Mouse (Mus musculus) cerebellum, postnatal 4 days (tissue): ENCODE results near the gene Vmn1r207-ps.
"Not testable (repeated sequence)": the region's sequence is repeated elsewhere in the genome, so short reads cannot be mapped to it uniquely, and the experiment has no call there.

Experiments used
- DNase-seq, 2 experiments: peaks; one replicate each; pipeline ENCODE4 v3.0.0; 2022; ENCODE audit warnings: low spot score in 2 of 2, mixed read lengths in 1 of 2

The Vmn1r207-ps gene

DNA sequence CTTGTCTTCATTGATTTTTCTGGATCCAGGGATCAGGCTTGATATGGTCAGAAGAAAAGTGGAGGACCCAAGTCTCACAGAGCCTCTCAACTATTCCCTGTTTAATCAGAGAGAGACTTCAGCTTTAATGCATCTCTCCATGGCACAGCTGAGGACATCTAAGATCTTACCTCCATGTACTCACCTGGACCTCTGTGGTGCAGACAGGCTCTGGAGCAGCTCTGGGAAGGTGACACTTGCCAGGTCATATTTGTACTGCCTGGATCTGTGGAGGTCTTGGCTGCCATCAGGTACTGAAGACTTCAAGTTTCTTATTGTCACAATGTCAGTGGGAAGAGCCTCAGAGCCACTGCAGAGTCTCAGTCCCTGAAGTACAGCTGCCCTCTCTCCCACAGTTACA, at the start of gene Vmn1r207-ps:
Vmn1r207-ps (minus strand) TSS at position 101 of the 400 bp plus-strand sequence.
- DNase-seq = not testable (repeated sequence)

DNA sequence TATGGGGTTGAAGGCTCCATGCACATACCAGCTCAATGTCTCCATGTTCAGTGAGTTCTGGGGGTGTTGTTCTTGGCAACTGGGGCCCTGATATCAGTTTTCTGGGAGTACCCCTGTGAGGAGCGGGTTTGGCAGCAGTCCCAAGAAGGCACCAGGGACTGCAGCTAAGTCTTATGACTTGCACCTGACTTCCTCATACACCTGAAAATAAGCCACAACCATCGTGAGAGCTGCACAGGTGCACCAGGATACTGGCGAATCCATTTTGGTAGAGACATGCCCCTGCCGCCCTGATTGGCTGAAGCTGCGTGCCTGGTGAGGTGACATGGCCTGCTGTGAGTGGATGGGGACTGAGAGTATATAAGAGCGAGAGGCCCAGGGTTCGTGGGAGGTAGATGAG, 47.9 kb upstream of the Vmn1r207-ps start, which contains the start of gene Vmn1r208:
Vmn1r208 (minus strand) TSS at position 101 of the 400 bp plus-strand sequence.
- DNase-seq = not testable (repeated sequence)

DNA sequence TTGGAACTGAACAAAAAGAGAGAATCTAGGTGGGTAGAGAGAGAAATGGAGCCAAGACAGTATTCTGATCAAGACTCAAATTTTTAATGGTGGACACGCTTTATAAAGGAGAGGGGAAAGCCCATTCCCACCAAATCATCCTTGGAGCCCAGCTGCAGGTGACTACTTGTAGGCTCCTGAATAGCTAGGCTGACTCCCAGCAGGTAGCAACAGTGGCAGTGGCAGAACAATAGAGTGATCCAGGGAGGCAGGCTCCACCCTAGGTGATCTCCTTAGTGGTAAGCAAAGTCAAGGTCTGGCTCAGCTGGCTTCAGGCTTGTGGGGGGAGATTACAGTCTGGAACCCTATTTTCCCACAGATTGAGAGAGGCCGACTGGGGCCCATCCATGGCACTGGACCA, 42.2 kb upstream of the Vmn1r207-ps start:
- not testable (repeated sequence) for DNase-seq

DNA sequence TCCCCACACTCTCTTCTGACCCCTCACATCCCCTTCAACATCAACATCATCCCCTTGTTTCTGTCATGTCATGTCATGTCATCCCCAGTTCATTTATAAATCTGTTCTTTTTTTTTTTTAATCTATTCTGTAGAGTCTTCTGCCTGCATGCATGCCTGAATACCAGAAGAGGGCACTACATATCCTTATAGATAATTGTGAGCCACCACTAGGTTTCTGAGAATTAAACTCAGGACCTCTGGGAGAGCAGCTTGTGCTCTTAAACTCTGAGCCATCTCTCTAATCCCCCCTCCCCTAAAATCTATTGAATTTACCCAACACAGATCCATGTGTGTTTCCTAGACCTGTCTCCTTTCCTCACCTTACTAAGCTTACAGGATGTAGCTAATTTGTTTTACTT, 18.1 kb upstream of the Vmn1r207-ps start:
- no peak for DNase-seq

DNA sequence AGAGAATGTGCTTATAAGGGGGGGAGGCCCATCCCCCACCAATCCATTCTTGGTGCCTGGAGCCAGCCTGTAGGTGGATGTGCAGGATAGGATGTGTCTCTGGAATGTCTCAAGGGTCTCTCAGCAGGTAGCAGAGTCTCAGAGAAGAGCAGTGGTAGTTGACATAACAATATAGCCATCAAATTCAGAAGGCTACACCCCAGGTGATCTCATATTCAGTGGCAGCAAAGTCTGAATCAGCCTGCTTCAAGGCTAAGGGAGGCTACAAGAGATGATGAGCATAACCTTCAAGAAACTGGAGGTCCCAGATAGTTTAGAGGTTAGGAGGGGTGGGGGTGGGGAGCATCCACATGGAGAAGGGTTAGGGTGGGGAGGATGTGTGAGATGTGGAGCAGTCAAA, 22.5 kb downstream of the Vmn1r207-ps start:
- DNase-seq = not testable (repeated sequence)

DNA sequence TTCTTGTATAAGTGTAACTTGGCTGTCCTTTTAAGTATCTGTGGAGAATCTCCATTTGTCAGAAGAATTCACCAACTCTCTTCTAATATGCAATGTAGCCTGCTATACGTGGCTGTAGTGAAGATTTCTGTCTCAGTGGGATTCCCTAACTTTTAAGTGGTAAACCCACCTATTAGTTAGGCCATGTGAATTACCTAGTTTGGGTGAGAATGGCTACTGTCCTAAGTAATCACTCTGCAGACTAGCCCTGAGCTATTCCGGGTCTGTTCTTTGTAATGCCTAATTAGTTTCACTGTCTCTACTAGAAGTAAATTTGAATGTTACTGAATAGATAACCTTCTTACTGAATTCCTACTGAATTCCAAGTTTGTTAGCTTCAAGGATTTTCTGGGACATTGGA, 26.5 kb downstream of the Vmn1r207-ps start:
- DNase-seq = not testable (repeated sequence)
